Mouse (Mus musculus): ENCODE data around the gene Oas3.

The Oas3 gene

GRCm38 (mm10) chr5:120704421-120704820 is 73.0 kb downstream of the Oas3 start:
- DNase-seq (ENCODE audit: low read depth, low spot score): no peak

GRCm38 (mm10) chr5:120703660-120704059 is 73.8 kb downstream of the Oas3 start:
- no peak for DNase-seq (ENCODE audit: low read depth, low spot score)
